In genomic region chr11:18015239-18015638, GRCm38 (mm10) we compare ENCODE assay signal across 15 mouse cellular contexts.
DNase-seq lines count a peak whose midpoint lies in the region; ATAC-seq lines count a peak whose summit lies in the region.
"Had no signal": no experiment of that assay in that cellular context is flagged by ENCODE, and none has a peak within 500 bp of the region (broad histone marks: within the 10 kb centered on the region; RNA-seq: fewer than 3 reads in every experiment).

No protein-coding gene starts in this region.

- no peaks in the 10 kb centered on the region for H3K36me3 ChIP-seq in hindbrain, embryonic 13.5 days
- H3K36me3 ChIP-seq in hindbrain, embryonic 16.5 days (ENCODE audit: control insufficient read depth, insufficient read depth, low read length): no peaks in the 10 kb centered on the region
- H3K36me3 ChIP-seq in forebrain, embryonic 13.5 days (ENCODE audit: poor library complexity, severe bottlenecking): no peaks in the 10 kb centered on the region
- no peaks in the 10 kb centered on the region for H3K36me3 ChIP-seq in intestine, embryonic 16.5 days (ENCODE audit: control insufficient read depth, insufficient read depth, low read length)
- H3K36me3 ChIP-seq in neural tube, embryonic 13.5 days: no peaks in the 10 kb centered on the region
- H3K36me3 ChIP-seq: embryonic facial prominence, embryonic 13.5 days had no signal

- intact Hi-C loops in gastrocnemius, postnatal 14 days (cut with DNase I; ENCODE audit: low total_unique reads): no loop called here

- WGBS in hindbrain, embryonic 13.5 days: 38% methylated on average over 4 of the region's 4 CpGs
- 28% methylated on average over 4 of the region's 4 CpGs for WGBS in hindbrain, embryonic 16.5 days
- WGBS in forebrain, embryonic 13.5 days: 21% methylated on average over 4 of the region's 4 CpGs
- 31% methylated on average over 4 of the region's 4 CpGs for WGBS in intestine, embryonic 16.5 days
- WGBS in neural tube, embryonic 13.5 days: 10% methylated on average over 4 of the region's 4 CpGs

- H3K9me3 ChIP-seq in hindbrain, embryonic 13.5 days: no peaks in the 10 kb centered on the region
- H3K9me3 ChIP-seq in hindbrain, embryonic 16.5 days (ENCODE audit: control insufficient read depth, low read length): no peaks in the 10 kb centered on the region
- no peaks in the 10 kb centered on the region for H3K9me3 ChIP-seq in forebrain, embryonic 13.5 days (replicated peaks)
- no peaks in the 10 kb centered on the region for H3K9me3 ChIP-seq in intestine, embryonic 16.5 days (ENCODE audit: control insufficient read depth, low read length)
- H3K9me3 ChIP-seq in neural tube, embryonic 13.5 days: no peaks in the 10 kb centered on the region
- H3K9me3 ChIP-seq: embryonic facial prominence, embryonic 13.5 days; megakaryocyte, embryonic 14.5 days had no signal

- DNase-seq in gastrocnemius, postnatal 14 days: no peak
- no peak for DNase-seq in frontal cortex, postnatal 25 days (ENCODE audit: low spot score in 2 of 2)
- DNase-seq: heart, postnatal 4 days; kidney, postnatal 25 days; right cerebral cortex, postnatal 14 days; thymus, postnatal 25 days had no signal

- no peak overlapping the region for H3K4me3 ChIP-seq in hindbrain, embryonic 13.5 days
- H3K4me3 ChIP-seq in hindbrain, embryonic 16.5 days (ENCODE audit: low read length): no peak overlapping the region
- H3K4me3 ChIP-seq in forebrain, embryonic 13.5 days: no peak overlapping the region
- no peak overlapping the region for H3K4me3 ChIP-seq in intestine, embryonic 16.5 days (ENCODE audit: low read length)
- no peak overlapping the region for H3K4me3 ChIP-seq in neural tube, embryonic 13.5 days
- H3K4me3 ChIP-seq: embryonic facial prominence, embryonic 13.5 days; megakaryocyte, embryonic 14.5 days had no signal

- no peak overlapping the region for H3K9ac ChIP-seq in hindbrain, embryonic 13.5 days
- no peak overlapping the region for H3K9ac ChIP-seq in hindbrain, embryonic 16.5 days (ENCODE audit: low read depth, low read length)
- no peak overlapping the region for H3K9ac ChIP-seq in forebrain, embryonic 13.5 days
- H3K9ac ChIP-seq in intestine, embryonic 16.5 days (ENCODE audit: low read depth, low read length): no peak overlapping the region
- no peak overlapping the region for H3K9ac ChIP-seq in neural tube, embryonic 13.5 days
- H3K9ac ChIP-seq: embryonic facial prominence, embryonic 13.5 days had no signal

- peak overlapping the region; percentile 67 for H3K27ac ChIP-seq in hindbrain, embryonic 13.5 days
- H3K27ac ChIP-seq in hindbrain, embryonic 16.5 days (ENCODE audit: low read depth, low read length): no peak overlapping the region
- no peak overlapping the region for H3K27ac ChIP-seq in forebrain, embryonic 13.5 days
- no peak overlapping the region for H3K27ac ChIP-seq in intestine, embryonic 16.5 days (ENCODE audit: low read length)
- peak overlapping the region; percentile 29 for H3K27ac ChIP-seq in neural tube, embryonic 13.5 days (replicated peaks)
- H3K27ac ChIP-seq: embryonic facial prominence, embryonic 13.5 days had no signal

- no peak for ATAC-seq in hindbrain, embryonic 13.5 days (ENCODE audit: low FRiP score)
- no peak for ATAC-seq in hindbrain, embryonic 16.5 days
- ATAC-seq in forebrain, embryonic 13.5 days: peak; percentile 31; the same call in 1 of the 2 replicates
- ATAC-seq in intestine, embryonic 16.5 days: peak; percentile 78
- 0 out of 2 replicates have a peak, but pooled peaks have one; percentile 37 for ATAC-seq in neural tube, embryonic 13.5 days (ENCODE audit: low read depth)

- H3K4me2 ChIP-seq in hindbrain, embryonic 13.5 days: no peak overlapping the region
- H3K4me2 ChIP-seq in hindbrain, embryonic 16.5 days (ENCODE audit: low read length): no peak overlapping the region
- H3K4me2 ChIP-seq in forebrain, embryonic 13.5 days: peak overlapping the region; percentile 27; the same call in 1 of the 2 replicates
- no peak overlapping the region for H3K4me2 ChIP-seq in intestine, embryonic 16.5 days (ENCODE audit: low read depth, low read length)
- peak overlapping the region; percentile 26; the same call in 1 of the 2 replicates for H3K4me2 ChIP-seq in neural tube, embryonic 13.5 days
- H3K4me2 ChIP-seq: heart, embryonic 11.5 days; liver, embryonic 11.5 days had no signal

- H3K27me3 ChIP-seq in hindbrain, embryonic 13.5 days: no peaks in the 10 kb centered on the region
- no peaks in the 10 kb centered on the region for H3K27me3 ChIP-seq in hindbrain, embryonic 16.5 days (replicated peaks; ENCODE audit: control insufficient read depth, insufficient read depth, low read length)
- no peaks in the 10 kb centered on the region for H3K27me3 ChIP-seq in forebrain, embryonic 13.5 days
- H3K27me3 ChIP-seq in intestine, embryonic 16.5 days (replicated peaks; ENCODE audit: control insufficient read depth, insufficient read depth, low read length): no peaks in the 10 kb centered on the region
- no peaks in the 10 kb centered on the region for H3K27me3 ChIP-seq in neural tube, embryonic 13.5 days
- H3K27me3 ChIP-seq: embryonic facial prominence, embryonic 13.5 days; megakaryocyte, embryonic 14.5 days had no signal

- H3K4me1 ChIP-seq in hindbrain, embryonic 13.5 days (replicated peaks): peaks cover 17% of the 10 kb centered on the region
- H3K4me1 ChIP-seq in hindbrain, embryonic 16.5 days (ENCODE audit: control insufficient read depth, insufficient read depth, low read depth, low read length): peaks cover 8% of the 10 kb centered on the region
- H3K4me1 ChIP-seq in forebrain, embryonic 13.5 days: peaks cover 19% of the 10 kb centered on the region
- H3K4me1 ChIP-seq in intestine, embryonic 16.5 days (ENCODE audit: control insufficient read depth, insufficient read depth, low read length): peaks cover 9% of the 10 kb centered on the region
- peaks cover 34% of the 10 kb centered on the region for H3K4me1 ChIP-seq in neural tube, embryonic 13.5 days (replicated peaks)
- H3K4me1 ChIP-seq: megakaryocyte, embryonic 14.5 days had no signal

Comparison
In these comparisons a context has a peak if more than half of its experiments do, and no peak if none do; other contexts are left out.
1. H3K27ac ChIP-seq: peak in hindbrain, embryonic 13.5 days (single experiment) and neural tube, embryonic 13.5 days (single experiment); none in hindbrain, embryonic 16.5 days (single experiment), forebrain, embryonic 13.5 days (single experiment) and intestine, embryonic 16.5 days (single experiment).
2. ATAC-seq: peak in forebrain, embryonic 13.5 days (single experiment), intestine, embryonic 16.5 days (single experiment) and neural tube, embryonic 13.5 days (single experiment); none in hindbrain, embryonic 13.5 days (single experiment) and hindbrain, embryonic 16.5 days (single experiment).
3. H3K4me2 ChIP-seq: peak in forebrain, embryonic 13.5 days (single experiment) and neural tube, embryonic 13.5 days (single experiment); none in hindbrain, embryonic 13.5 days (single experiment), hindbrain, embryonic 16.5 days (single experiment) and intestine, embryonic 16.5 days (single experiment).